Mouse (Mus musculus) embryonic facial prominence, embryonic 11.5 days (tissue): ENCODE data around the gene Flywch2. TPM values are rescaled to one million over a fixed set of nuclear protein-coding genes. Genes with fewer than 3 reads are reported as not detected.
A peak's percentile ranks its signal among the peaks of the same experiment; 100 is the strongest.

Experiments
- ATAC-seq: fragments of 200-750 bp; cut with Nextera tagmentation; replicated peaks from 2 replicates; pipeline ENCODE4 v1.8.0; 2017; ENCODE audit warnings: low read depth; ENCODE audit not compliant: insufficient number of reproducible peaks, low FRiP score, low TSS enrichment
- DNase-seq: peaks from one replicate; pipeline ENCODE4 v3.0.0-alpha.2; 2015; ENCODE audit warnings: low spot score
- H3K27ac ChIP-seq: fragments of 300-500 bp; sonication (generic); replicated peaks from 2 replicates; pipeline ENCODE4 v1.5.1; 2014; ENCODE audit warnings: mild to moderate bottlenecking, low read depth, low read length, control low read depth
- H3K27me3 ChIP-seq: fragments of 300-500 bp; sonication (generic); 2 replicates; pipeline ENCODE4 v1.6.1; 2014; ENCODE audit warnings: mild to moderate bottlenecking, low read length, moderate library complexity, mixed read lengths; ENCODE audit not compliant: control insufficient read depth, insufficient read depth
- H3K36me3 ChIP-seq: fragments of 300-500 bp; sonication (generic); replicated peaks from 2 replicates; pipeline ENCODE4 v1.6.1; 2014; ENCODE audit warnings: low read depth, mild to moderate bottlenecking, low read length, moderate library complexity, mixed read lengths; ENCODE audit not compliant: control insufficient read depth, insufficient read depth
- H3K4me1 ChIP-seq: fragments of 300-500 bp; sonication (generic); 2 replicates; pipeline ENCODE4 v1.6.1; 2014; ENCODE audit warnings: low read length, mixed read lengths; ENCODE audit not compliant: control insufficient read depth, insufficient read depth
- H3K4me2 ChIP-seq: fragments of 300-500 bp; sonication (generic); 2 replicates; pipeline ENCODE4 v1.6.1; 2014; ENCODE audit warnings: low read depth, mild to moderate bottlenecking, control low read depth, low read length, moderate library complexity
- H3K4me3 ChIP-seq: fragments of 300-500 bp; sonication (generic); 2 replicates; pipeline ENCODE4 v1.5.1; 2014; ENCODE audit warnings: low read depth, low read length, control low read depth
- H3K9ac ChIP-seq: fragments of 300-500 bp; sonication (generic); replicated peaks from 2 replicates; pipeline ENCODE4 v1.6.1; 2014; ENCODE audit warnings: mild to moderate bottlenecking, control low read depth, low read length
- H3K9me3 ChIP-seq: fragments of 300-500 bp; sonication (generic); replicated peaks from 2 replicates; pipeline ENCODE4 v1.6.1; 2016; ENCODE audit warnings: mild to moderate bottlenecking, low read length, inconsistent platforms, mixed read lengths; ENCODE audit not compliant: control insufficient read depth
- WGBS: fragments of 180-500 bp; shearing (Covaris S2); extraction: QIAGEN DNeasy Blood & Tissue Kit; methylation state at CpG from one replicate; pipeline ENCODE4 v1.1.7; 2014; 5-methylcytosine and 5-hydroxymethylcytosine counted together
- polyA plus RNA-seq: library from polyadenylated mRNA; unstranded; fragments of >200 nt; fragmentation: Nextera tagmentation; extraction: Ambion mirVana; gene quantifications from 2 replicates; pipeline ENCODE4 v1.2.1, GENCODE M21; 2014

The Flywch2 gene
- polyA plus RNA-seq, 1 experiment from 2014 or later: 35.4 TPM

GRCm38 (mm10) chr17:23746311-23746710 lies 39.6 kb downstream of the Flywch2 start:
- Histone ChIP-seq H3K9ac (no peak overlapping the region), H3K4me2 (no peak overlapping the region; the same call in 1 of the 2 replicates), H3K4me3 (no peak overlapping the region), H3K9me3 (no peaks in the 10 kb centered on the region), H3K27ac (no peak overlapping the region), H3K27me3 (peaks cover 60% of the 10 kb centered on the region), H3K36me3 (no peaks in the 10 kb centered on the region), H3K4me1 (peaks cover 8% of the 10 kb centered on the region)
- ATAC-seq: no peak
- 2% methylated on average over 12 of the region's 12 CpGs for WGBS
- DNase-seq: no peak

DNA sequence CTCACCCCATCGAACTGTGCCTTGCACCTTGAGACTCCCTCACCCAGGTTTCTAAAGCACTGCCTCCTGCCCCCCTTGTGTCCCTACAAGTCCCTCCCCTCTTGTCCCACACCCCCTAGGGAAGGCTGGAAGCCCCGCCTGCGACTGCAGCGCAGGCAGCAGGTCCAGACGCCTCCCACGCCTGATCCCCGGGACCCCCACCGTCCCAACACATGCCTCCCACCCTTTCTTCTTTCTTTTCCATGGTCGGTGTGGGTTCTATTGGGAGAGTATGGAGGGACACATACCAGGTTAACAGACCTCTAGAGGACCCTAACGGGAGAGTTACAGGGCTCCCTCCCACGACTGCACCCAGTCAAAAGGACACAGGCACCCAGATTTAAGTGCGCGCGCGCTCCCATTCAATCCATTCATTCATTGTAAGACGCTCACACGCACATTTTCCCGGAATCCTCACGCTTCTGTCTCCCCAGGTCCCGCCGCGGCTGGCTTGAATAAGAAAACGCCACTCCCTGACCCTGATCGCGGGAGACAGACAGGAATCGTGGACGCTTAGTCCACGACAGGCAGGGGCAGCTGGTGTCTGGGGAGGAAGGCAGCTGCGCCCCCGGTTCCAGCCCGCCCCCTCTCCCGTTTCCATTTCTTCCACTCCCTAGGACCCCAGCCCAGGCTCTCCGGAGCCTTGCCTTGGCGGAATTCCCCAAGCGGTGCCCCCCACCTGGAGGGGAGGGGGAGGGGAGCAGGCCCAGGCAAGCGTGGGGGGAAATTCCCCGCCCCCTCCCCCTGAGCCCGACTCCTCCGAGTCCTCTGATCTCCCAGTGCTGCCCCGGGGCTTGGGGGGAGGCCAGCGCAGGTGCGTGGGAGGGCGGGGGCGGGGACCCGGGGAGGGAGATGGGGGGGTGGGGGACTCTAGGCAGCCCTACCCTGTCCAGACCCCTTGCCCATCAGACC lies 40.3 kb downstream of the Flywch2 start, which contains the start of gene Kremen2:
Gene Kremen2 (minus strand): TSS at position 533 of the 951 bp plus-strand sequence.
- Histone ChIP-seq H3K4me2 (peak within 1 kb of the TSS; percentile 58), H3K36me3 (no peaks in the 10 kb centered on the region), H3K9ac (peak within 1 kb of the TSS; percentile 39; the same call in 1 of the 2 replicates), H3K27me3 (peaks cover 67% of the 10 kb centered on the region), H3K27ac (no peak within 1 kb of the TSS), H3K4me3 (peak within 1 kb of the TSS; percentile 28), H3K9me3 (no peaks in the 10 kb centered on the region), H3K4me1 (peaks cover 8% of the 10 kb centered on the region)
- no peak; the same call in 1 of the 2 replicates for ATAC-seq
- under 1% methylated on average over 38 of the region's 45 CpGs for WGBS
- DNase-seq: peak; percentile 36

DNA sequence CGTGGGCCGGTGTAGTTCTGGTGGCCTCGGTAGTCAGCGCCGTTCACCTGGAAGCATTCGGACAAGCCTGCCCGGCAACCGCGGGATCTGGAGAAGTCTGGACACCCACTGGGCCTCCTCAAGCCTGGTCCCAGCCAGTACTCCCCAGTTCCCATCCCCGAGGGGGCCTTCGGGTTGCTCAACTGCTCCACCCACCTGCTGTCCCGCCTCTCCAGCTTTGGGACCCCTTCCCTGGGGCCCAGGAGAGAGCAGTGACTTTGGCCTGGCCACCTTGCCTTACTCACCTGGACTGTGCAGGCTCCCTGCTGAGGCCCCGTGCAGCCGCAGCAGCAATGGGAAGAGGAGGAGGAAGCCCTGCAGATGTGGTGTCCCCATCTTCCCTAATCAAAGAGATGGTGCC lies 41.2 kb downstream of the Flywch2 start:
- Histone ChIP-seq H3K27ac (no peak overlapping the region), H3K9ac (no peak overlapping the region), H3K4me1 (peaks cover 10% of the 10 kb centered on the region), H3K9me3 (no peaks in the 10 kb centered on the region), H3K4me2 (no peak overlapping the region), H3K27me3 (peaks cover 73% of the 10 kb centered on the region), H3K4me3 (peak overlapping the region; percentile 28), H3K36me3 (no peaks in the 10 kb centered on the region)
- DNase-seq: no peak
- ATAC-seq: no peak
- WGBS: 4% methylated on average over 14 of the region's 14 CpGs

DNA sequence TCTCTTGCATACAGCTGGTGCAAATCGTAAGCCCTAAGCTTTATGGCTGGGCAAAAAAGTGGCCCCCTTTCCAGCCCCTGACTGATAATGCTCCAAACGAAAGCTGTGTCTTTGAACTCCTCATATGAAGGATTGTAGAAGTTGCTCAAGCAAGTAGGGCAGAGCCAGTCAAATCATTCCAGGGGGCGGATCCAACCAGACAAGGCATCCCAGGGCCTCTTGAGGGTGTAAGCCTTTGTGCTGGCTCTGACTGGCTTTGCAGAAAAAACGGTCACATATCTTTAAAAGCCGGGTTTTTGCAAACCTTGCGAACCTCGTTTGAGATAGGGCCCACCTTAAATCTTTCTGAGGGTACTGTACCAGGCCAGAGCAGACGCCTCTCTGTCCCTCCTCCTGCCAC lies 41.8 kb downstream of the Flywch2 start:
- Histone ChIP-seq H3K4me2 (no peak overlapping the region), H3K4me3 (no peak overlapping the region), H3K36me3 (no peaks in the 10 kb centered on the region), H3K27me3 (peaks cover 79% of the 10 kb centered on the region), H3K4me1 (peaks cover 14% of the 10 kb centered on the region), H3K9me3 (no peaks in the 10 kb centered on the region), H3K9ac (no peak overlapping the region), H3K27ac (no peak overlapping the region)
- 19% methylated on average over 8 of the region's 8 CpGs for WGBS
- DNase-seq (peak; percentile 40), ATAC-seq (no peak)

DNA sequence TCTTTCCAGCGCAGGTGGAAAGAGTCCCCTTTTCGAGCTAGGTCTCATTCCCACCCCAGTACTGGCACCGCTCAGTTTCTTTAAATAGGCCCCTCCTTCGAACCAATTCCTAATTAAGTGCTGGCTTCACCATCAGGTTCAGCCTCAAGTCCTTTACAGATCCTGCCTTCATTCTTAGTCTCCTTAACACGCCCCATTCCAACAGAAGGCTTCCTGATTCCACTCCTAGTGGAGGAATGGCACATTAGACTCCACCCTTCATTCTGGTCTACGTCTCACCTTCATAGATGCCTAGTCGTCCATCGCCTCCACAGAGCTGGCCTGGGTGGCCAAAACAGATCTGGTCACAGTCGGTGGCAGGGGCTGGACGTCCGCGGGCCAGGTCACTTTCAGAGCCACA lies 42.9 kb downstream of the Flywch2 start:
- Histone ChIP-seq H3K4me2 (no peak overlapping the region), H3K4me1 (peaks cover 14% of the 10 kb centered on the region), H3K27me3 (peaks cover 85% of the 10 kb centered on the region), H3K27ac (no peak overlapping the region), H3K4me3 (no peak overlapping the region), H3K9me3 (no peaks in the 10 kb centered on the region), H3K9ac (no peak overlapping the region), H3K36me3 (no peaks in the 10 kb centered on the region)
- 66% methylated on average over 12 of the region's 12 CpGs for WGBS
- no peak for ATAC-seq
- DNase-seq: no peak

DNA sequence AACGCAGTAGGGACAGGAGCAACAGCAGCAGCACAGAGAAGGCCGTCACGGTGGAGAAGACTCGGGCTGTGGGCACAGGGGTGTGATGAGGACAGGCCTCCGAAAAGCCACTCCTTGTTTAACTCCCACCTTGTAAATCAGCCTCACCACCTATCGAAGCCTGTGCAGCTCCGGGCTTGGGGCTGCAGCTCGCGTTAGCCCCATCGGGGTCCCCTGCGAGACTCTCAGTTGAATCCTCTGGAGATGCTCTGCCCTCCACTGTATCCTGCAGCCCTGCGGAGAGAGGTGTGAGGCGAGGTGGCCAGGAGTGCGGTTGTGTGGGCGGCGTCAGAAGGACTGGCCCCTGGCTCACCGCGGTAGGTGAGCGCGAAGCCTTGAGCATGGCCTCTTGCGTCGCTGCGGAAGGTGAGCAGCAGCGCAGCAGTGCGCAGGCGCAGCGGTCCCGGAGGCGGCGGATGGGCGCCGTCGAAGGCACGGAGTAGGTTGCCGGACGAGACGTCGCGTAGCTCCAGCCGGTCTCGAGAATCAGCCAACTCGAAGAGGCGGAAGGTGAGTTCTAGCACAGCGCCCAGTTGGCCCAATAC lies 43.6 kb downstream of the Flywch2 start:
- H3K9me3 ChIP-seq: no peaks in the 10 kb centered on the region
- peak overlapping the region; percentile 0; the same call in 1 of the 2 replicates for H3K4me2 ChIP-seq
- H3K9ac ChIP-seq: no peak overlapping the region
- H3K4me1 ChIP-seq: peaks cover 14% of the 10 kb centered on the region
- H3K4me3 ChIP-seq: no peak overlapping the region
- no peaks in the 10 kb centered on the region for H3K36me3 ChIP-seq
- 7% methylated on average over 44 of the region's 44 CpGs for WGBS
- no peak overlapping the region for H3K27ac ChIP-seq
- H3K27me3 ChIP-seq: peaks cover 84% of the 10 kb centered on the region
- ATAC-seq (no peak), DNase-seq (peak; percentile 19)

GRCm38 (mm10) chr17:23741359-23742209 lies 44.3 kb downstream of the Flywch2 start:
- H3K27ac ChIP-seq: no peak overlapping the region
- no peak overlapping the region for H3K4me3 ChIP-seq
- no peak overlapping the region; the same call in 1 of the 2 replicates for H3K4me2 ChIP-seq
- H3K4me1 ChIP-seq: peaks cover 14% of the 10 kb centered on the region
- ATAC-seq (no peak), DNase-seq (no peak)
- no peaks in the 10 kb centered on the region for H3K9me3 ChIP-seq
- H3K9ac ChIP-seq: no peak overlapping the region
- 43% methylated on average over 38 of the region's 38 CpGs for WGBS
- H3K27me3 ChIP-seq: peaks cover 79% of the 10 kb centered on the region
- H3K36me3 ChIP-seq: no peaks in the 10 kb centered on the region
